Mouse (Mus musculus): ENCODE data around the gene N4bp1. TPM values are rescaled to one million over a fixed set of nuclear protein-coding genes. Genes with fewer than 3 reads are reported as not detected.

N4bp1 gene
- polyA plus RNA-seq, 1 experiment from 2014 or later = 35.2 TPM

- TF ChIP-seq CTCF (IDR thresholded peaks at IDR 0.05) = no peak
- ChIA-PET POLR2A (no interaction called here), CTCF (no interaction called here)
- DNase-seq (ENCODE audit: low read depth, low spot score) (no peak), ATAC-seq (no peak)
- in situ Hi-C loops (cut with MboI; ENCODE audit: low pct_unique_long_range_greater_than_20kb) = no loop called here
- H3K27me3 ChIP-seq = no peaks in the 10 kb centered on the region
These were observed 57.9 kb downstream of the N4bp1 start for GRCm38 (mm10) chr8:86827199-86827598.

DNA sequence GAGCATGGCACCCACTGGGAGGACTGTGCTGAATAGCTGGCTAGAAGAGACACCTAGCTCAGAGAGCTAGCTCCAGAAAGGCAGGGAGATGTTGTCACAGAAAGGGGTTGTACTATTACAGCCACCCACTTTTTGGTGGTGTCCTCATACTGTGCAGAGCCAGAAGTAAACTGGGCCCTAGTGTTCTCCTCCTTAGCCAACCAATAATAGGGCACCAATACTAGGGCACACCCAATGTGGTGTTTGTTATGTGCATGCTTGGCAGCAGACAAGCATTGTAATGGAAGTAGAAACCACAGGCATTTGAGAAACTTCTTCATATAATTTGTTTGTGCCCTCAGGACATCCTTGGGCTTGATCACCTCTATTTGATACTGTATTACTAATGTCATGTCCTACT lies 58.5 kb downstream of the N4bp1 start:
- no peak for DNase-seq (ENCODE audit: low read depth, low spot score)
- ChIA-PET CTCF (no interaction called here), POLR2A (no interaction called here)
- ATAC-seq = peak; percentile 91
- TF ChIP-seq CTCF (IDR thresholded peaks at IDR 0.05) = no peak
- in situ Hi-C loops (cut with MboI; ENCODE audit: low pct_unique_long_range_greater_than_20kb) = no loop called here
- no peaks in the 10 kb centered on the region for H3K27me3 ChIP-seq

- ATAC-seq (no peak), DNase-seq (ENCODE audit: low read depth, low spot score) (no peak)
- in situ Hi-C loops (cut with MboI; ENCODE audit: low pct_unique_long_range_greater_than_20kb) = no loop called here
- no peak for TF ChIP-seq CTCF (IDR thresholded peaks at IDR 0.05)
- no peaks in the 10 kb centered on the region for H3K27me3 ChIP-seq
- POLR2A ChIA-PET = no interaction called here
- CTCF ChIA-PET = interaction anchor here (1.8 kb wide), 1 partner anchor 18 kb away, joined by 4 read pairs; no protein-coding TSS in a partner anchor
These were observed 59.2 kb downstream of the N4bp1 start for GRCm38 (mm10) chr8:86825674-86826448.

- in situ Hi-C loops (cut with MboI; ENCODE audit: low pct_unique_long_range_greater_than_20kb) = no loop called here
- DNase-seq (ENCODE audit: low read depth, low spot score) (no peak), ATAC-seq (no peak)
- no peaks in the 10 kb centered on the region for H3K27me3 ChIP-seq
- no peak for TF ChIP-seq CTCF (IDR thresholded peaks at IDR 0.05)
- ChIA-PET POLR2A (no interaction called here), CTCF (interaction anchor here (1.8 kb wide), 1 partner anchor 17 kb away, joined by 4 read pairs; no protein-coding TSS in a partner anchor)
These were observed 60.3 kb downstream of the N4bp1 start for GRCm38 (mm10) chr8:86824735-86825134.

GRCm38 (mm10) chr8:86820756-86821201 lies 64.3 kb downstream of the N4bp1 start:
- no peak for ATAC-seq
- H3K27me3 ChIP-seq = no peaks in the 10 kb centered on the region
- peak; percentile 68 for TF ChIP-seq CTCF (IDR thresholded peaks at IDR 0.05)
- CTCF ChIA-PET = interaction anchor here (0.7 to 2.2 kb wide), 6 partner anchors 20 to 99 kb away, joined by 3 to 6 read pairs (median 6); no protein-coding TSS in a partner anchor
- POLR2A ChIA-PET = no interaction called here
- in situ Hi-C loops (cut with MboI; ENCODE audit: low pct_unique_long_range_greater_than_20kb) = no loop called here
- DNase-seq (ENCODE audit: low read depth, low spot score) = no peak

GRCm38 (mm10) chr8:86820186-86820755 lies 64.8 kb downstream of the N4bp1 start:
- in situ Hi-C loops (cut with MboI; ENCODE audit: low pct_unique_long_range_greater_than_20kb) = no loop called here
- no peaks in the 10 kb centered on the region for H3K27me3 ChIP-seq
- CTCF ChIA-PET = interaction anchor here (0.7 to 2.2 kb wide), 7 partner anchors 19 to 99 kb away, joined by 3 to 6 read pairs (median 5); no protein-coding TSS in a partner anchor
- TF ChIP-seq CTCF (IDR thresholded peaks at IDR 0.05) = no peak
- DNase-seq (ENCODE audit: low read depth, low spot score) (no peak), ATAC-seq (no peak)
- POLR2A ChIA-PET = interaction anchor here (0.6 to 1.1 kb wide), 2 partner anchors 72 to 154 kb away, joined by 5 to 6 read pairs; no protein-coding TSS in a partner anchor

DNA sequence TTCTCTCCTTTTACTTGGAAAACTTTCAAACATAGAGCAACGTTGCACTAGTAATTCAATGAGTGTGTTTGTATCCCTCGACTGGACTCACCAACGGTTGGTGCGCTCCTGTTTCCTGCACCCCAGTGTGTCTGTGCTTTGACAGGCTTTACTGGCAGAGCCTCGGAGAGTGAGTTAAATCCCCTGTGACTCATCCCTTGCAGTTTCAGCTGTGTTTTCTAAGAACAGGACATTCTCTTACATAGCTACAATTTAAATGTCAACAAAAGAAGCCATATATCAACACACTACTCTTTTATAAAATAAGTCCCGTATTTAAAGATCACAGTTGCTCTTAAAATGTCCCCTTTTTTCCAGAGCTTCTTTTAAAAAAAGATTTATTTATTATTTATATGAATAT lies 65.6 kb downstream of the N4bp1 start:
- in situ Hi-C loops (cut with MboI; ENCODE audit: low pct_unique_long_range_greater_than_20kb) = no loop called here
- ChIA-PET POLR2A (interaction anchor here (1.1 kb wide), 1 partner anchor 73 kb away, joined by 5 read pairs; no protein-coding TSS in a partner anchor), CTCF (interaction anchor here (0.7 to 2.2 kb wide), 8 partner anchors 12 to 98 kb away, joined by 3 to 6 read pairs (median 5); no protein-coding TSS in a partner anchor)
- no peaks in the 10 kb centered on the region for H3K27me3 ChIP-seq
- no peak for TF ChIP-seq CTCF (IDR thresholded peaks at IDR 0.05)
- DNase-seq (ENCODE audit: low read depth, low spot score) (no peak), ATAC-seq (no peak)

DNA sequence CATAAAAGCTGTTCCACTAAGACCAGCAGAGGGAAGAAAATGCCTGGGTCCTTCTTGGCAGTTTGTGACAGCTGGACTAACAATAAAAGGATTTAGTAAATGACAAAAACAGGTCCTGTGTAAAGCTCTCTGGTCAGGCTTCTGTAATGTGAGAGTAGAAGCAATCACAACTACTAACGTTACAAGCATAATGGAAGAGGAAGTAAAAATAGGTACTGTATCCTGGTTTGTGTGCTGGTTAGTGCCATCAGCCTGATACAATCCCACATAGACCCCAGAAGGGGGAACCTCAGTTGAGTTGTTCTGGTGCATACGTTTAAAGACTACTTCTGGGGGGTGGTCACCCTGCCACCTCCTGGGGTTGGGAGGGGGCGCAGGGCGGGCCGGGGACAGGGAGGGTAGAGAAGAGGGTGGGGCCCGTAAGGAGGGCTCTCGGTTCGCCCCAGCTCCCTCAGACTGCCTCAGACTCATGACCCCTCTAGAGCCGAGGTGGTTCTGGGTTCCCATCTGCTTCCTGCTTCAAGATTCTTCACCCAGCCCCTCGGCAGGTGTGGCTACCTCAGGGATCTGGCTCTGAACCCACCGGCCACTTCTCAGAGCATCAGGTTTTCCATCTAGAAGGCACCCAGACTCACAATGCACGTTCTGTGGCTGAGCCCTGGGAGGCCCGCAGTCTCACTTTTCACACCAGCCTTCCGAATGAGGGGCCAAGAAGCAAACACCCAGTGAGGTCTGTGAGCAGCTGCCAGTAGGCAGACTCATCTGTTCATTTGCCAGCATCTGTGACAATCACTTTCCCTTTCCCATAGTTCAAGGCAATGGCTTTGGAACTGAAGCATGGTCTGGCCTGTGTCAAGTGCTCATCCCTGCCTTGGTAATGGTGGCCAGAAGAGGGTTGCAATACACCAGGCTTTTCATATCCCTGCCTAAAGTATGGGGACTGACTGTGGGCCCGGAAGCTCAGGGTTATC lies 75.8 kb downstream of the N4bp1 start:
- DNase-seq (ENCODE audit: low read depth, low spot score) (no peak), ATAC-seq (no peak)

GRCm38 (mm10) chr8:86808239-86808638 lies 76.8 kb downstream of the N4bp1 start:
- ChIA-PET POLR2A (no interaction called here), CTCF (interaction anchor here (0.6 to 3.6 kb wide), 6 partner anchors 9 to 94 kb away, joined by 3 to 10 read pairs (median 4); no protein-coding TSS in a partner anchor)
- no peak for DNase-seq (ENCODE audit: low read depth, low spot score)
- in situ Hi-C loops (cut with MboI; ENCODE audit: low pct_unique_long_range_greater_than_20kb) = no loop called here
- TF ChIP-seq CTCF (IDR thresholded peaks at IDR 0.05) = peak; percentile 31
- ATAC-seq = no peak
- no peaks in the 10 kb centered on the region for H3K27me3 ChIP-seq

More for the DNA sequence above, 75.8 kb downstream of the N4bp1 start:
- no peaks in the 10 kb centered on the region for H3K27me3 ChIP-seq
- ChIA-PET POLR2A (no interaction called here), CTCF (interaction anchor here (0.9 to 3.6 kb wide), 3 partner anchors 10 to 93 kb away, joined by 3 to 10 read pairs (median 6); no protein-coding TSS in a partner anchor)
- in situ Hi-C loops (cut with MboI; ENCODE audit: low pct_unique_long_range_greater_than_20kb) = no loop called here
- TF ChIP-seq CTCF (IDR thresholded peaks at IDR 0.05) = no peak

GRCm38 (mm10) chr8:86801988-86802387 lies 83.1 kb downstream of the N4bp1 start:
- peak; percentile 94 for ATAC-seq
- TF ChIP-seq CTCF (IDR thresholded peaks at IDR 0.05) = no peak
- POLR2A ChIA-PET = interaction anchor here (1.1 kb wide), 1 partner anchor 57 kb away, joined by 6 read pairs; the partner anchor contains the start of genes Gm10638 and Siah1a
- no peak for DNase-seq (ENCODE audit: low read depth, low spot score)
- in situ Hi-C loops (cut with MboI; ENCODE audit: low pct_unique_long_range_greater_than_20kb) = no loop called here
- no peaks in the 10 kb centered on the region for H3K27me3 ChIP-seq
- CTCF ChIA-PET = interaction anchor here (1.0 to 2.4 kb wide), 5 partner anchors 12 to 107 kb away, joined by 3 to 9 read pairs (median 4); no protein-coding TSS in a partner anchor
